Mouse (Mus musculus) liver, embryonic 16.5 days (tissue): ENCODE measurements around the gene Prdm4. TPM values are rescaled to one million over a fixed set of nuclear protein-coding genes. Genes with fewer than 3 reads are reported as not detected.

Experiments used
- ATAC-seq: fragments of 200-750 bp; cut with Nextera tagmentation; 2 replicates; pipeline ENCODE4 v1.8.0; 2017; ENCODE audit warnings: low read depth, mild to moderate bottlenecking, moderate number of reproducible peaks, moderate library complexity
- H3K27ac ChIP-seq: fragments of 300-500 bp; sonication (generic); 2 replicates; pipeline ENCODE4 v1.5.1; 2014; ENCODE audit warnings: mild to moderate bottlenecking, low read length
- H3K27me3 ChIP-seq: fragments of 300-500 bp; sonication (generic); 2 replicates; pipeline ENCODE4 v1.6.1; 2014; ENCODE audit warnings: low read depth, low read length, mixed read lengths; ENCODE audit not compliant: control insufficient read depth, insufficient read depth
- H3K36me3 ChIP-seq: fragments of 300-500 bp; sonication (generic); 2 replicates; pipeline ENCODE4 v1.6.1; 2014; ENCODE audit warnings: mild to moderate bottlenecking; ENCODE audit not compliant: control insufficient read depth, insufficient read depth
- H3K4me1 ChIP-seq: fragments of 300-500 bp; sonication (generic); 2 replicates; pipeline ENCODE4 v1.6.1; 2014; ENCODE audit warnings: low read depth, low read length, mixed read lengths; ENCODE audit not compliant: control insufficient read depth
- H3K4me2 ChIP-seq: fragments of 300-500 bp; sonication (generic); 2 replicates; pipeline ENCODE4 v1.6.1; 2014; ENCODE audit warnings: low read depth, low read length, mixed read lengths
- H3K4me3 ChIP-seq: fragments of 300-500 bp; sonication (generic); 2 replicates; pipeline ENCODE4 v1.5.1; 2014; ENCODE audit warnings: low read depth, mild to moderate bottlenecking, low read length
- H3K9ac ChIP-seq: fragments of 300-500 bp; sonication (generic); 2 replicates; pipeline ENCODE4 v1.6.1; 2014; ENCODE audit warnings: low read depth, low read length
- H3K9me3 ChIP-seq: fragments of 300-500 bp; sonication (generic); replicated peaks from 2 replicates; pipeline ENCODE4 v1.6.1; 2016; ENCODE audit warnings: low read length; ENCODE audit not compliant: control insufficient read depth
- WGBS: fragments of 180-500 bp; shearing (Covaris S2); extraction: QIAGEN DNeasy Blood & Tissue Kit; methylation state at CpG from one replicate; pipeline ENCODE4 v1.1.7; 2014; ENCODE audit not compliant: insufficient replicate concordance; 5-methylcytosine and 5-hydroxymethylcytosine counted together
- polyA plus RNA-seq: library from polyadenylated mRNA; unstranded; fragments of >200 nt; fragmentation: Nextera tagmentation; extraction: Ambion mirVana; gene quantifications from 2 replicates; pipeline ENCODE4 v1.2.1, GENCODE M21; 2015

Prdm4 gene
- polyA plus RNA-seq, 1 experiment from 2014 or later: 4.1 TPM

DNA sequence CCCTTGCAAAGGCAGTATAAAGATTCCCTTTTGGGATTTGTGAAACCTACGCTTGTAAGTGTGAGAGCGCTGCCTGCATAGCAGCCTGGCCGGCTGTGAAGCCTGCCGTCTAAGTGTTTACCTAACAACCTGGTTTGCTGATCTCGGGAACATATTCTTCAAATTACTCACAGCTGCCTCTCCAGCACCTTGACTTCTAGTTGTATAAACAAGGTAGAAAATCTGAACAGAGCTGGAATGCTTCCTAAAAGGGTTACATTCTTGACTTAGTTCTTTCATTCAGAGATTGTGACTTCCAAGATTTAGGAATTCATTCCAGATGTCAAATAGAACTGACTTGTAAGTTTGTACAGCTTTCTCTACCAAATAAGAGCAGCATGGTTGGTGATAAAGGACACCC lies 41.1 kb downstream of the Prdm4 start:
- Histone ChIP-seq H3K27ac (no peak overlapping the region), H3K9me3 (no peaks in the 10 kb centered on the region), H3K9ac (no peak overlapping the region), H3K27me3 (no peaks in the 10 kb centered on the region), H3K4me3 (no peak overlapping the region), H3K36me3 (peaks cover 23% of the 10 kb centered on the region), H3K4me2 (no peak overlapping the region), H3K4me1 (peaks cover 7% of the 10 kb centered on the region)
- ATAC-seq: no peak
- WGBS: 79% methylated on average over 5 of the region's 5 CpGs

DNA sequence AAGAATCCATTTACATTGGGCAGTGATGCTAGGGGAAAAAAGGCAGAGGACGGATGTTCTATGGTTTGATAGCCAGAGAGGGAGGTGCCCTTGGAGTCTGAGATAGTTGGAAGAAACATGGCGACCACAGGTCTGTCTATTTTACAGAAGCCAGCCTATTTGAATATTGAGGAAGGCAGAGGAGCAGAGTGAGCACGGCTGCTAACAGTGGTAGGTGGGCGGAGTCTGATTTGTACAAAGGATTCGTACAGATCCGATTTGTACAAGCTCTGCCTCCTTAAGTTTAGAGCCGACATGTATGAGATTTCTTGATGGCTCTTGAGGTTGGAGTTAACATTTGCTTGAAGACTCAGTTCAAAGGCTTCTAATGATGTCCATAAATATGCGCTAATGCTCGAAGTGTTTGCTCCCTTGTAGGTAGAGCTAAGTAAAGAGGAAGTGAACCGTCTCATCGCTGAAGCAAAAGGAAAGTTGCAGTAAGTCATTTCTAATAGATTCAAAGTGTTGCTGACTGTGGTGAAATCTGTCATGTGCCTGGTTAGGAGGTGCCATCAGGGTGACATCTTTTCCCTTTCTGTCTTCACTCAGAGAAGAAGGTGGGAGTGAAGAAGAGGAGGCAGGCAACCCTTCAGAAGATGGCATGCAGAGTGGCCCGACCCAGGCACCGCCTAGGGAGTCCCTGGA lies 42.9 kb downstream of the Prdm4 start:
- no peak for ATAC-seq

DNA sequence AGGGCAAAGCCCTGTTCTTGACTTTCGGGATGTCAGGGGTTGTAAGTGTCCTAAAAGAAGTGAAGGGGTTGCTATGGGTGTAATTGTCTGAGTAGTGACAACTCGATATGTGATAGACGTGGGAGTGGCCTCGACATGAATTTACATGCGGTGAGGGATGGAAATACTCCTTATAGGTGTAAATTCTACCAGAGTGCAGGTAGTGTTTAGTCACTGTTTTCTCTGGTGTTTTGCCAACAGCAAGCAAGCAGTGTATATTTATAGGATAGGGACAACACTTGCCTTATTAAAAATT lies 44.5 kb downstream of the Prdm4 start:
- Histone ChIP-seq H3K9ac (peak overlapping the region; percentile 80), H3K27me3 (no peaks in the 10 kb centered on the region), H3K27ac (peak overlapping the region; percentile 65; the same call in 1 of the 2 replicates), H3K4me2 (peak overlapping the region; percentile 87), H3K4me1 (peaks cover 7% of the 10 kb centered on the region), H3K9me3 (no peaks in the 10 kb centered on the region), H3K36me3 (peaks cover 15% of the 10 kb centered on the region), H3K4me3 (peak overlapping the region; percentile 89)
- 0% methylated on average over 5 of the region's 5 CpGs for WGBS
- 0 out of 2 replicates have a peak, but pooled peaks have one; percentile 8 for ATAC-seq

More for the DNA sequence above, 42.9 kb downstream of the Prdm4 start:
- Histone ChIP-seq H3K4me1 (peaks cover 7% of the 10 kb centered on the region), H3K9me3 (no peaks in the 10 kb centered on the region), H3K27me3 (no peaks in the 10 kb centered on the region), H3K9ac (no peak overlapping the region), H3K27ac (peak overlapping the region; percentile 43; the same call in 1 of the 2 replicates), H3K36me3 (peaks cover 17% of the 10 kb centered on the region), H3K4me3 (no peak overlapping the region), H3K4me2 (no peak overlapping the region)
- WGBS: 72% methylated on average over 13 of the region's 13 CpGs

DNA sequence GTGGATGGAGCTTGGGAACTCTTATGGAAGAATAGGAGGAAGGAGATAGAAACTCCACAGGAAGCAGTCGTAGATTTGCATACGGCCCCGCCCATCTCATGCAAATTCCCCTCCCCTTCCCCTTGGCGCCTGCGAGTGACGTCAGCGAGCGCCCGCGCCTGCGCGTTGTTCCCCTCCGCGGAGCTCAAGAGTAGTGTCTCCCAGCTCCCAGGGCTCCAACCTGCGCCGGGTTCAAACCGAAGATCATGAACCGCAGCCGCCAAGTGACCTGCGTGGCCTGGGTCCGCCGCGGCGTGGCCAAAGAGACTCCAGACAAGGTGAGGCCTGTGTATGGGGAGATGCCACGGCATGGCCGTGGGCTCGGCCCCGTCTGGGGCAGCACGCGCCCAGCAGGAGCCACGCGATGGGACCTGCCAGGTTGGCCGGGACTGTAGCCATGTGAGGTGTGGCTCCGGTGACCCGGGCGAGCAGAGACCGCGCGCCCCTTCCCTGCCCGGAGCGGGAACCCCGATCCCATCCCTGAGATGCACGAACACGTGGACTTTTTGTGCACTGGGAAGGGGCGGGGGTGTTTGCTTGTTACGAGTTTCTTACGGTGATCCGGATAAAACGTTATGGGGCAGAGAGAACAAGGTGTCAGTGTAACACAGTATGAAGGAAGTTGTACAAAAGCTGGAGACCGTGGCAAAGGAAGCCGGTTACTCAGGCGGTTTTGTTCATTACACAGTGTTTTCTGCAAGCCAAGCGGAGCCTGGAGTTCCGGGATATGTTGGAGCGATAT lies 45.1 kb downstream of the Prdm4 start:
- H3K27ac ChIP-seq: peak overlapping the region; percentile 65
- ATAC-seq: peak; percentile 90
- under 1% methylated on average over 55 of the region's 55 CpGs for WGBS

DNA sequence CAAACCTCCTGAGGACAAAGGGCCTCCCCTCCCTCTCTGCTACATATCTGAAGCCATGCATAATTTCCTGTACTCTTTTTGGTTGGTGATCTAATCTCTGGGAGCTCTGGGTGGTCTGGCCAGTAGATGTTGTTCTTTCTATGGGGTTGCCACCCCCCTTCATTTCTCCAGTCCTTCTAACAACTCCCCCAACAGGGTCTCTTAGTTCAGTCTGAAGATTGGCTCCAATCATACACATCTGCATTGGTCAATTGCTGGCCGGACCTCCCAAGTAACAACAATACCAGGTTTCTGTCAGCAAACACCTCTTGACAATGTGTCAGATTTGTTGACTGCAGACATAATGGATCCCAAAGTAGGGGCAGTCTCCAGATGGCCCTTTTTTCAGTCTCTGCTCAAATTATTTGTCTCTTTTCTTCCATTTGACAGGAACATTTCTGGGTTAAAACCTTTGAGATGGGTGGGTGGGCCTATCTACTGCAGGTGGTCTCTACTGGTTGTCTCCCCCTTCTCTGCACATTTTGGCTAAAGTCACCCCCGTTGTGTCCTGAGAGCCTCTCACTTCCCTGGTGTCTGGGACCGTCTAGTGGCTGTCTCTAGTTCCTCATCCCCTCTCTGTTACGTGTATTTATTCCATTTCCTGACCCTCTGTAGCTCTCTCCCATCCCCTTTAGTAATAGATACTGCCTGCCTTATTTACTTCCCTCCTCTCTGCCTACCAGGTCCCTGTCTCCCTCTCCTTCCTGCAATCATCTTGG lies 70.7 kb downstream of the Prdm4 start:
- no peak for ATAC-seq
- 40% methylated on average over 4 of the region's 4 CpGs for WGBS
- no peaks in the 10 kb centered on the region for H3K9me3 ChIP-seq
- H3K4me2 ChIP-seq: no peak overlapping the region
- no peaks in the 10 kb centered on the region for H3K36me3 ChIP-seq
- no peaks in the 10 kb centered on the region for H3K4me1 ChIP-seq
- no peak overlapping the region for H3K9ac ChIP-seq
- H3K27ac ChIP-seq: no peak overlapping the region
- no peak overlapping the region for H3K4me3 ChIP-seq
- H3K27me3 ChIP-seq: no peaks in the 10 kb centered on the region

More for the DNA sequence above, 45.1 kb downstream of the Prdm4 start:
- Histone ChIP-seq H3K4me1 (peaks cover 7% of the 10 kb centered on the region), H3K4me2 (peak overlapping the region; percentile 87), H3K9me3 (no peaks in the 10 kb centered on the region), H3K36me3 (peaks cover 15% of the 10 kb centered on the region), H3K27me3 (no peaks in the 10 kb centered on the region), H3K9ac (peak overlapping the region; percentile 80), H3K4me3 (peak overlapping the region; percentile 89)

Other genes starting within 250 kb of the Prdm4 start
- gene Pwp1, start 87.6 kb downstream of the Prdm4 start, polyA plus RNA-seq: 23.6 and 24.4 TPM in 2 replicates
- not detected in 2 replicates for gene Ascl4, start 10.5 kb upstream of the Prdm4 start, polyA plus RNA-seq
- gene Rtcb, start 40.7 kb upstream of the Prdm4 start, polyA plus RNA-seq: 61.2 and 65.3 TPM in 2 replicates
- 0.04 TPM in 1 of 2 replicates, not detected in the other for gene Bpifc, start 94.8 kb upstream of the Prdm4 start, polyA plus RNA-seq
- 60.6 and 64.8 TPM in 2 replicates for gene Fbxo7, start 104.8 kb upstream of the Prdm4 start, polyA plus RNA-seq